Mouse (Mus musculus) hematopoietic stem cell, adult 5-6 weeks (primary cell): ENCODE results near the gene Zfp874b. TPM values are rescaled to one million over a fixed set of nuclear protein-coding genes. Genes with fewer than 3 reads are reported as not detected.

Experiments
- total RNA-seq: library from RNA; stranded (forward); fragments of 172-1452, 232-1000 nt; gene quantifications from 2 replicates; pipeline ENCODE4 v1.2.3, GENCODE M21; 2017

Zfp874b gene
- total RNA-seq, 1 experiment from 2014 or later = 9.2 TPM

Other genes starting within 250 kb of the Zfp874b start
- gene Zfp458, start 205.8 kb downstream of the Zfp874b start, total RNA-seq = 3.6 and 5.8 TPM in 2 replicates
- 1.5 TPM in 1 of 2 replicates, not detected in the other for gene Zfp457, start 177.8 kb downstream of the Zfp874b start, total RNA-seq
- gene Zfp595, start 151.7 kb downstream of the Zfp874b start, total RNA-seq = 10.0 and 10.1 TPM in 2 replicates
- gene Gm28044, start 123.7 kb downstream of the Zfp874b start, total RNA-seq = 7.3 and 13.3 TPM in 2 replicates
- 8.2 and 11.0 TPM in 2 replicates for gene Zfp953, start 123.7 kb downstream of the Zfp874b start, total RNA-seq
- 3.2 and 3.8 TPM in 2 replicates for gene Gm28041, start 108.5 kb downstream of the Zfp874b start, total RNA-seq
- gene Zfp456, start 108.4 kb downstream of the Zfp874b start, total RNA-seq = 5.9 and 6.1 TPM in 2 replicates
- 7.4 and 13.6 TPM in 2 replicates for gene Zfp429, start 84.4 kb downstream of the Zfp874b start, total RNA-seq
- 3.0 and 16.1 TPM in 2 replicates for gene Zfp459, start 62.8 kb downstream of the Zfp874b start, total RNA-seq
- 19.6 and 21.8 TPM in 2 replicates for gene Zfp874a, start 32.6 kb downstream of the Zfp874b start, total RNA-seq
- gene Zfp58, start 16.3 kb upstream of the Zfp874b start, total RNA-seq = 9.8 and 22.2 TPM in 2 replicates
- not detected in 2 replicates for gene Gm26965, start 41.9 kb upstream of the Zfp874b start, total RNA-seq
- 27.1 and 31.8 TPM in 2 replicates for gene Zfp87, start 41.9 kb upstream of the Zfp874b start, total RNA-seq
- 13.8 and 34.3 TPM in 2 replicates for gene Zfp748, start 69.6 kb upstream of the Zfp874b start, total RNA-seq
- gene Zfp729b, start 125.4 kb upstream of the Zfp874b start, total RNA-seq = 23.4 and 31.7 TPM in 2 replicates
- not detected in 2 replicates for gene Gm49345, start 153.5 kb upstream of the Zfp874b start, total RNA-seq
- gene Zfp729a, start 153.5 kb upstream of the Zfp874b start, total RNA-seq = 17.4 and 21.3 TPM in 2 replicates
- gene Zfp738, start 202.8 kb upstream of the Zfp874b start, total RNA-seq = 32.5 and 35.5 TPM in 2 replicates
- gene Zfp65, start 244.9 kb upstream of the Zfp874b start, total RNA-seq = 23.2 and 29.6 TPM in 2 replicates